24 mouse cellular contexts compared by ENCODE assay signal in genomic region chr3:98720740-98721139, GRCm38 (mm10). TPM values are rescaled to one million over a fixed set of nuclear protein-coding genes. Genes with fewer than 3 reads are reported as not detected.
"Had no signal": no experiment of that assay in that cellular context is flagged by ENCODE, and none has a peak within 500 bp of the region (broad histone marks: within the 10 kb centered on the region; RNA-seq: fewer than 3 reads in every experiment).

No protein-coding gene starts in this region.

- H3K4me3 ChIP-seq: neural tube, embryonic 13.5 days; neural tube, embryonic 15.5 days; stomach, embryonic 15.5 days had no signal

- H3K9ac ChIP-seq: neural tube, embryonic 13.5 days; neural tube, embryonic 15.5 days; stomach, embryonic 15.5 days had no signal

- H3K9me3 ChIP-seq: neural tube, embryonic 13.5 days; neural tube, embryonic 15.5 days; stomach, embryonic 15.5 days had no signal

- DNase-seq: retina, postnatal 1 day; right cerebral cortex, adult 18-20 months; right cerebral cortex, postnatal 14 days; right cerebral cortex, postnatal 25 days; right cerebral cortex, postnatal 4 days; spleen, adult 18-20 months; thymus, adult 18-20 months; thymus, adult 2 months; thymus, postnatal 14 days; thymus, postnatal 25 days; thymus, postnatal 36 days; thymus, postnatal 4 days had no signal

- H3K27ac ChIP-seq: neural tube, embryonic 13.5 days; neural tube, embryonic 15.5 days; stomach, embryonic 15.5 days; stomach, postnatal 0 days had no signal

- H3K36me3 ChIP-seq: neural tube, embryonic 13.5 days; neural tube, embryonic 15.5 days; stomach, embryonic 15.5 days had no signal

- H3K4me2 ChIP-seq: neural tube, embryonic 13.5 days; neural tube, embryonic 15.5 days; stomach, embryonic 15.5 days had no signal

- H3K27me3 ChIP-seq: neural tube, embryonic 13.5 days; neural tube, embryonic 15.5 days; stomach, embryonic 15.5 days had no signal

- H3K4me1 ChIP-seq: neural tube, embryonic 13.5 days; neural tube, embryonic 15.5 days; stomach, embryonic 15.5 days had no signal

RNA-seq across cellular contexts. Expression of gene Hsd3b2, which starts 3.6 kb away (rescaled TPM):
- polyA plus RNA-seq: neural tube, embryonic 13.5 days; neural tube, embryonic 14.5 days; stomach, embryonic 14.5 days; stomach, embryonic 16.5 days; stomach, postnatal 0 days; testis, adult 2 months; thymus, adult 2 months; thymus, postnatal 0 days; urinary bladder, adult 2 months had no signal

RNA-seq across cellular contexts. Expression of gene Hsd3b3, which starts 42.2 kb away (rescaled TPM):
- total RNA-seq: neutrophil, adult 5-6 weeks had no signal
- polyA plus RNA-seq: spleen, adult 2 months; stomach, embryonic 14.5 days; testis, adult 2 months; thymus, adult 2 months; thymus, postnatal 0 days; urinary bladder, adult 2 months had no signal
